Mouse (Mus musculus) right cerebral cortex, postnatal 10 days (tissue): Measurements from ENCODE around the gene Tmem91.
"Not testable (repeated sequence)": the region's sequence is repeated elsewhere in the genome, so short reads cannot be mapped to it uniquely, and the experiment has no call there.

Experiments
- DNase-seq, 2 experiments: peaks; one replicate each; pipeline ENCODE4 v3.0.0; 2021; ENCODE audit warnings: low spot score in 2 of 2

Tmem91 gene

GRCm38 (mm10) chr7:25674719-25675300 is at the start of gene Tmem91:
Gene Tmem91, minus strand, starts transcription at chr7:25675166.
- DNase-seq: peak in 1 of 2 experiments; percentile 59

- not testable (repeated sequence) for DNase-seq
Measured at GRCm38 (mm10) chr7:25721776-25722175, 46.8 kb upstream of the Tmem91 start.

- no peak for DNase-seq
Measured at GRCm38 (mm10) chr7:25720760-25721159, 45.8 kb upstream of the Tmem91 start.

GRCm38 (mm10) chr7:25719761-25720610 is 45.0 kb upstream of the Tmem91 start:
- peak; percentile 83 to 84 for DNase-seq

GRCm38 (mm10) chr7:25718788-25719417 is 43.9 kb upstream of the Tmem91 start, which contains the start of gene Ccdc97:
Gene Ccdc97, minus strand, starts transcription at chr7:25719088.
- peak; percentile 96 to 97 for DNase-seq

- DNase-seq: no peak
Measured at GRCm38 (mm10) chr7:25717478-25717877, 42.5 kb upstream of the Tmem91 start.

- DNase-seq: peak in 1 of 2 experiments; percentile 35
Measured at GRCm38 (mm10) chr7:25715731-25716271, 40.8 kb upstream of the Tmem91 start.

GRCm38 (mm10) chr7:25714581-25714980 is 39.6 kb upstream of the Tmem91 start:
- DNase-seq: no peak

GRCm38 (mm10) chr7:25712801-25713200 is 37.8 kb upstream of the Tmem91 start:
- no peak for DNase-seq

- DNase-seq: no peak
Measured at GRCm38 (mm10) chr7:25711731-25712197, 36.8 kb upstream of the Tmem91 start.

GRCm38 (mm10) chr7:25711165-25711564 is 36.2 kb upstream of the Tmem91 start:
- no peak for DNase-seq

GRCm38 (mm10) chr7:25710519-25711130 is 35.7 kb upstream of the Tmem91 start:
- peak in 1 of 2 experiments; percentile 49 for DNase-seq

GRCm38 (mm10) chr7:25709961-25710360 is 35.0 kb upstream of the Tmem91 start:
- peak; percentile 73 to 74 for DNase-seq

GRCm38 (mm10) chr7:25707581-25708292 is 32.8 kb upstream of the Tmem91 start:
- no peak for DNase-seq

- peak in 1 of 2 experiments; percentile 64 for DNase-seq
Measured at GRCm38 (mm10) chr7:25706578-25707170, 31.7 kb upstream of the Tmem91 start.

- peak in 1 of 2 experiments; percentile 63 for DNase-seq
Measured at GRCm38 (mm10) chr7:25705801-25706251, 30.9 kb upstream of the Tmem91 start.

- DNase-seq: no peak
Measured at GRCm38 (mm10) chr7:25704716-25705364, 29.9 kb upstream of the Tmem91 start.

GRCm38 (mm10) chr7:25703793-25704494 is 29.0 kb upstream of the Tmem91 start:
- DNase-seq: no peak

- DNase-seq: no peak
Measured at GRCm38 (mm10) chr7:25702350-25702749, 27.4 kb upstream of the Tmem91 start.
